Mouse (Mus musculus) intestine, embryonic 16.5 days (tissue): ENCODE results near the gene Asb6. TPM values are rescaled to one million over a fixed set of nuclear protein-coding genes. Genes with fewer than 3 reads are reported as not detected.

Experiments used
- ATAC-seq: fragments of 200-750 bp; cut with Nextera tagmentation; 2 replicates; pipeline ENCODE4 v1.8.0; 2017; ENCODE audit warnings: moderate TSS enrichment, moderate library complexity
- H3K27ac ChIP-seq: fragments of 300-500 bp; sonication (generic); 2 replicates; pipeline ENCODE4 v1.5.1; 2014; ENCODE audit warnings: mild to moderate bottlenecking, low read length
- H3K27me3 ChIP-seq: fragments of 300-500 bp; sonication (generic); replicated peaks from 2 replicates; pipeline ENCODE4 v1.6.1; 2014; ENCODE audit warnings: low read length, control low read depth, mixed read lengths; ENCODE audit not compliant: control insufficient read depth, insufficient read depth
- H3K36me3 ChIP-seq: fragments of 300-500 bp; sonication (generic); 2 replicates; pipeline ENCODE4 v1.6.1; 2014; ENCODE audit warnings: low read length, control low read depth; ENCODE audit not compliant: control insufficient read depth, insufficient read depth
- H3K4me1 ChIP-seq: fragments of 300-500 bp; sonication (generic); 2 replicates; pipeline ENCODE4 v1.6.1; 2014; ENCODE audit warnings: low read length, control low read depth, mixed read lengths; ENCODE audit not compliant: control insufficient read depth, insufficient read depth
- H3K4me2 ChIP-seq: fragments of 300-500 bp; sonication (generic); 2 replicates; pipeline ENCODE4 v1.6.1; 2014; ENCODE audit warnings: low read depth, low read length, control low read depth
- H3K4me3 ChIP-seq: fragments of 300-500 bp; sonication (generic); 2 replicates; pipeline ENCODE4 v1.5.1; 2014; ENCODE audit warnings: mild to moderate bottlenecking, low read length
- H3K9ac ChIP-seq: fragments of 300-500 bp; sonication (generic); 2 replicates; pipeline ENCODE4 v1.6.1; 2014; ENCODE audit warnings: low read depth, low read length
- H3K9me3 ChIP-seq: fragments of 300-500 bp; sonication (generic); 2 replicates; pipeline ENCODE4 v1.6.1; 2016; ENCODE audit warnings: low read length, control low read depth; ENCODE audit not compliant: control insufficient read depth
- WGBS: fragments of 180-500 bp; shearing (Covaris S2); extraction: QIAGEN DNeasy Blood & Tissue Kit; methylation state at CpG from one replicate; pipeline ENCODE4 v1.1.7; 2014; 5-methylcytosine and 5-hydroxymethylcytosine counted together
- polyA plus RNA-seq: library from polyadenylated mRNA; unstranded; fragments of >200 nt; fragmentation: Nextera tagmentation; extraction: Ambion mirVana; gene quantifications from 2 replicates; pipeline ENCODE4 v1.2.1, GENCODE M21; 2015

Asb6 gene
- polyA plus RNA-seq, 1 experiment from 2014 or later: 24.5 TPM

DNA sequence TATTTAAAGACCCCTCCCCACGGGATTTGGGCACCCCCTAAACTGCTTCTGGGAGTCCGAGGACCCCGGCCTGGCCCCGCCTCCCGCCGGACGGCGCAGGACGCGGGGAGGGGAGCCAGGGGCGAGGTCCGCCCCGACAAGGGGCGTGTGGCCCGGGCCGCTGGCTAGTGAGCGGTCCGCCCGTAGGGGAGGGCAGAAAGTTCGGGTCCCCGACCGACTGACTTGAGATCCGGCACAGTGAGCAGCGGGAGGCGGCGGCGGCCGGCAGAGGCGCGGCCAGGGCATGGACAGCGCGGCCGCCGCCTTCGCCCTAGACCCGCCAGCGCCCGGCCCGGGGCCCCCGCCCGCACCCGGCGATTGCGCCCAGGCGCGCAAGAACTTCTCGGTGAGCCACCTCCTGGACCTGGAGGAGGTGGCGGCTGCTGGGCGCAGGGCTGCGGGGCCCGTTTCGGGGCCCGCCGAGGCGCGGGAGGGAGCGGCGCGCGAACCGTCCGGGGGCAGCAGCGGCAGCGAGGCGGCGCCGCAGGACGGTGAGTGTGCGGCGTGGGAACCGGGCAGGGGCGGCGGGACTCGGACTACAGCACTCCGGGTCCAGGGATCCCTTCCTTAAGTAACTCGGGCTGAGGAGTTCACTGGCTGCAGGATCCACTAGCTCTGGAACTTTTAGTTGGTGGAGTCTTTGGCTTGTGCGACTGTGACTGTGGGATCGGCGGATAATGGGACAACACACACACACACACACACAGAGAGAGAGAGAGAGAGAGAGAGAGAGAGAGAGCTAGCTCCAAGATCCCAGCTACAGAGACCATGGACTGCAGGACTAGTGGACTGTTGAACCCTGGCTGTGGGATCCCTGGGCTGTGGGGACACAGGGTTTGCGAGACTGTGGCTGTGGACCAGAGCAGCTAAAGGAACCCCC is 15.3 kb upstream of the Asb6 start:
- ATAC-seq: peak; percentile 64

DNA sequence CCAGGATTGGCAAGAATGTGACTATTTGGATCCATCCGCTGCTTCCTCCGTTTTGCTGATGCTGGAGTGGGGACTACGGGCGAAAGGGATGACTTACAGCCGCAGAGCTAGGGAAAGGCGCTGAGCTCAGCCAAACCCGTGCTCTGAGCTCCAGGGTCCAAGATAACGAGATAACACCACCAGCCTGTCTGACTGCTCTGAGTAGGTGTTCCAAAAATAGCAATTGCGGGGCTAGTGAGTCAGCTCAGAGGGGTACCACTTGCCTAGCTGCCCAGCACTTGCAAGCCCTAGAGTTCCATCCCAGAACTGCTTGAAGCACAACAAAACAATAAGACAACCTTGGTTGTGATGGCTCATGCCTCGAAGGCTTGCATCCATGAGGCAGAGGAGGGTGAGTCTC is 12.5 kb upstream of the Asb6 start:
- Histone ChIP-seq H3K27me3 (peaks cover 32% of the 10 kb centered on the region), H3K4me3 (no peak overlapping the region), H3K9me3 (no peaks in the 10 kb centered on the region), H3K4me1 (peaks cover 6% of the 10 kb centered on the region; the same call in 1 of the 2 replicates), H3K36me3 (no peaks in the 10 kb centered on the region), H3K4me2 (no peak overlapping the region), H3K9ac (no peak overlapping the region), H3K27ac (no peak overlapping the region)
- WGBS: 38% methylated on average over 10 of the region's 10 CpGs
- ATAC-seq: no peak

More for the DNA sequence above, 15.3 kb upstream of the Asb6 start:
- Histone ChIP-seq H3K9ac (peak overlapping the region; percentile 73), H3K4me1 (peaks cover 6% of the 10 kb centered on the region; the same call in 1 of the 2 replicates), H3K27ac (no peak overlapping the region), H3K9me3 (no peaks in the 10 kb centered on the region), H3K36me3 (no peaks in the 10 kb centered on the region), H3K27me3 (peaks cover 32% of the 10 kb centered on the region), H3K4me2 (peak overlapping the region; percentile 93), H3K4me3 (peak overlapping the region; percentile 61)
- WGBS: under 1% methylated on average over 75 of the region's 80 CpGs

DNA sequence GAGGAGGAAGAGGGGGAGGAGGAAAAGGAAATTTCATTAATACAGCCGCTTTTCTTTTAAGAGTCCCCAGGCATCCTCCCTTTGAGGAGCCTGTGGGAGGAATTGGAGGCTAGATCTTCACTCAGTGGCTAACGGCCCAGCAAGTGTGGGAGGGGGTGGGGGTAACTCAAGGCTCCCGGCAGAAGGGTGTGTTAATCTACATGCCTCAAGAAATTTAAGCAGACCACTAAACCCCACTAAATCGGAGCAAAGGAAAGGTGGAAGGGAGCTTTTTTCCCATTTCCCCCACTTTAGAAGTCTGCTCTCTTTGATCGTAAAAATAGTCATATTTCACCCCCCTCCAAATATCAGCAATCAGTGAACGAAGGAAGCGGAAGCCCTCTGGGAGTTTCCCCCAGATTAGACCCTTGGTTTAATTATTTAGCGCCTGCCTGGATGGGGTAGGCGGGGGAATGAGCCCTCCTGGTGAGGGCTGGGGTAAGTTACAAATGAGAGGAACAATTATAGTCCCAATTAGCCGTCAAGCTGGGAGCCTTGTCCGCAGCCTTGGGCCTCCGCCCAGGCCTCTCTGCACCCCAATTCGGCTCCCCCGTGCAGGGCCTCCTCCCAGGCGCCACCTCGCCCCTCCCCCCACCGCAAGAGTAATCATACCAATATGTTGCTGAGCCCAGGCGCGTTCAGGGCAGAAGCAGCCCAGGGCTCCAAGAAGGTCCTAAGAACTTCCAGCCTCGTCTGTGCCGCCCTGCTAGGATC is 6.3 kb upstream of the Asb6 start:
- 18% methylated on average over 21 of the region's 21 CpGs for WGBS
- Histone ChIP-seq H3K36me3 (no peaks in the 10 kb centered on the region), H3K4me2 (no peak overlapping the region), H3K27me3 (no peaks in the 10 kb centered on the region), H3K27ac (no peak overlapping the region), H3K4me3 (no peak overlapping the region), H3K4me1 (peaks cover 6% of the 10 kb centered on the region), H3K9me3 (no peaks in the 10 kb centered on the region), H3K9ac (0 out of 2 replicates have a peak overlapping the region, but pooled peaks have one; percentile 17)
- ATAC-seq: no peak

DNA sequence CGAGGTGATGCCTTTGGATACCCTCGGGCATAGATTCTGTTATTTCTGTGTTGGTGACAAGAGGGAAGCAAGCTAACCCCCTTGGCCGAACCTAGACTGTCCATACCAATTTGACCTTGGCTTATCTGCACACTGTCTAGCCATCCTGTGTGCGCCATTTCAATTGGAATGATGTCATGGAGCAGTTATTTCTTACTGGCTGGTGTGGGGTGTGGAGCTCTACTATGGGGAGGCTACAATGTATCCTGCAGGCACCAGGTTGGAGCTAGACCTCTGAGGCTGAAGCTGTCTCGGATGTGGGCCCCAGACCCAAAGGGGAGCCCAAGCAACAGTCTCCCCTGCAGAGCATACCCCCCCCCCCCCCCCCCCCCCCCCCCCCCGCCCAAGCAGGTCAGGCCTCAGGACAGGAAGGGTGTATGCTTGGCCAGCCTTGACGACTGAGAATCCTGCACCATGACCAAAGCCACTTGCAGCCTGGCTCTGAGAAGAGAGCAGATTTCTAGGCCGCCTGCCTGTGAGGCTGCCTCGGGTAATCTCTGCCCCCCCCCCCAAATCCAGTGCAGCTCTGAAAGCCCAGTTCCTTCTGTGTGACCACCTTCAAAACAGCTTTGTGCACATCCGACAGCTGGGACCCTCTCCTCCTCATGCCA is 4.4 kb upstream of the Asb6 start, which contains the start of gene Prrx2:
Gene Prrx2, plus strand, starts transcription at position 600 of the 650 bp plus-strand sequence.
- no peak within 1 kb of the TSS for H3K4me3 ChIP-seq
- ATAC-seq: no peak
- H3K4me2 ChIP-seq: no peak within 1 kb of the TSS
- 63% methylated on average over 9 of the region's 10 CpGs for WGBS
- H3K27me3 ChIP-seq: no peaks in the 10 kb centered on the region
- no peaks in the 10 kb centered on the region for H3K36me3 ChIP-seq
- no peak within 1 kb of the TSS for H3K27ac ChIP-seq
- peaks cover 6% of the 10 kb centered on the region for H3K4me1 ChIP-seq
- no peaks in the 10 kb centered on the region for H3K9me3 ChIP-seq
- H3K9ac ChIP-seq: 0 out of 2 replicates have a peak within 1 kb of the TSS, but pooled peaks have one; percentile 13

DNA sequence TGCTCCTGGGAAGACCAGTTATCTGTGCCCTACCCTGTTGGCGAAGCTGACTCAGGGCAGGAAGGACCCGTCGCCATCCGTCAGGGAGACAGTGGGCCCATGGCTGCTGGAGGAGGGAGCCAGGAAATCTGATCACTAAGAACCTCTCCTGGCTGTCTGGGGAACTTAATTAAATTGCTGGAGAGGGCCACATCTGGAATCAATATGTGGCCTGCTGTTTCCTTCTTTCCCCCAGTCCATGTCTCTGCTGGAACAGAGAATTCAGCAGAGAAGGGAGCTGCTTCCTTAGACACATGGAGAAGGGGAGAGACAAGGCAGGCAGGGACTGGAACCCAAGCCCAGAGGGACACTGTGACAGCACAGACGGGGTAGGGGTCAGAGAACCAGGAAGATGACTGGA is 3.5 kb upstream of the Asb6 start:
- 50% methylated on average over 5 of the region's 5 CpGs for WGBS

DNA sequence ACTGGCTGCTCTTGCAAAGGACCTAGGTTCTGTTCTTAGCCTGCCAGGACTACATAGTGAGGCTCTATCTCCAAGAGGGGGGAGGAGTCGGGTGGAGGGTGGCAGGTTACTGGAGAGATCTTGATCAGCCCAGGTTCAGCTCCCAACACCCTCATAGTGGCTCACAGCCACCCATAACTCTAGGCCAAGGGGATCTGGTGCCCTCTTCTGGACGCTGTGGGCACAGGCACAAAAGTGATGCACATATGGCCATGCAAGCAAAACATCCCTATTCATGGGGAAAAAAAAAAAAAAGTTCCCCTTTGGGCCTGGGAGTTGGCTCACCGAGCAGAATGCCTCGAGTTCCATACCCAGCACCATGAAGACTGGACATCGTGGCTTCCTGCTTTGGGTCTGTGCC is 818 bp downstream of the Asb6 start:
- H3K4me2 ChIP-seq: no peak overlapping the region
- no peak overlapping the region for H3K4me3 ChIP-seq
- no peaks in the 10 kb centered on the region for H3K27me3 ChIP-seq
- no peak for ATAC-seq
- H3K9ac ChIP-seq: no peak overlapping the region
- no peaks in the 10 kb centered on the region for H3K9me3 ChIP-seq
- peaks cover 10% of the 10 kb centered on the region for H3K4me1 ChIP-seq
- H3K27ac ChIP-seq: no peak overlapping the region
- H3K36me3 ChIP-seq: peaks cover 4% of the 10 kb centered on the region
- WGBS: 43% methylated on average over 5 of the region's 5 CpGs

More for the DNA sequence above, 3.5 kb upstream of the Asb6 start:
- no peaks in the 10 kb centered on the region for H3K36me3 ChIP-seq
- no peaks in the 10 kb centered on the region for H3K27me3 ChIP-seq
- no peak overlapping the region for H3K4me2 ChIP-seq
- H3K9me3 ChIP-seq: no peaks in the 10 kb centered on the region
- no peak overlapping the region for H3K27ac ChIP-seq
- H3K4me1 ChIP-seq: peaks cover 6% of the 10 kb centered on the region
- no peak for ATAC-seq
- no peak overlapping the region for H3K4me3 ChIP-seq
- 0 out of 2 replicates have a peak overlapping the region, but pooled peaks have one; percentile 13 for H3K9ac ChIP-seq

DNA sequence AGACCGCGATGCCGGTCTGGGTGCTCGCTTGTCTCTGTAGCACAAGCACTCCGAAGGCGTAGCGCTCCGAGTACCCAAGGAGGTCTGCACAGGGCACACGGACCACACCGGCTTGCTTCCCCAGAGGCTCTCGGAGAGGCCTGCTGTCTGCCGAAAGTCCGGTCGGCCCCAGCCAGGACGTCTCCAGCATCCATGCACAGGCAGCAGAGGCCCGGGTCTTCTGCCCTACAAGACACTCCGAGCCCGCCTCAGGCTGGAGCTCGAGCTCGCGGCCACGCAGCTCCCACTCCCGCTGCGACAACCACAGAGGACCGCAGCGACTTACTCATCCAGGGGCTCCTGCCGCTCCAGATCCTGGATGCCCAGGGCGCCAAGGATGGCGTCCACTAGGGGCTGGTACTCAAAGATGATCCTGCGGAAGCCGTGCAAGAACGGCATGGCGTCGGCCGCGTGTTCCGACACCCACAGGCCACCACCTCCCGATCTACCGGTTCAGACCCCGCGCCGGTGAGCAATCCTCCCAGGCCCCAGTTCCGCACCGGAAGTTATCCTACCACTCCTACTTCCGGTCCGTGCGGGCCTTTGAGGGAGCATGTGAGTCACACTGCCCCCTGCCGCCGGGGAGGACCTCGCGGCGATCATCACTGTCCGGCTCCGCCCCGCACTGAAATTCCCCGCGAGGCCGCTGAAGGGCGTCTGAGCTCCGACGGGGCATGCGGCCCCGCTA is 2.2 kb downstream of the Asb6 start:
- peak overlapping the region; percentile 93 for H3K9ac ChIP-seq
- peak; percentile 88 for ATAC-seq
- H3K4me3 ChIP-seq: peak overlapping the region; percentile 99
- H3K4me2 ChIP-seq: peak overlapping the region; percentile 88
- no peaks in the 10 kb centered on the region for H3K9me3 ChIP-seq
- H3K36me3 ChIP-seq: peaks cover 14% of the 10 kb centered on the region
- peaks cover 20% of the 10 kb centered on the region for H3K4me1 ChIP-seq
- peak overlapping the region; percentile 41 for H3K27ac ChIP-seq
- WGBS: under 1% methylated on average over 63 of the region's 63 CpGs
- no peaks in the 10 kb centered on the region for H3K27me3 ChIP-seq

DNA sequence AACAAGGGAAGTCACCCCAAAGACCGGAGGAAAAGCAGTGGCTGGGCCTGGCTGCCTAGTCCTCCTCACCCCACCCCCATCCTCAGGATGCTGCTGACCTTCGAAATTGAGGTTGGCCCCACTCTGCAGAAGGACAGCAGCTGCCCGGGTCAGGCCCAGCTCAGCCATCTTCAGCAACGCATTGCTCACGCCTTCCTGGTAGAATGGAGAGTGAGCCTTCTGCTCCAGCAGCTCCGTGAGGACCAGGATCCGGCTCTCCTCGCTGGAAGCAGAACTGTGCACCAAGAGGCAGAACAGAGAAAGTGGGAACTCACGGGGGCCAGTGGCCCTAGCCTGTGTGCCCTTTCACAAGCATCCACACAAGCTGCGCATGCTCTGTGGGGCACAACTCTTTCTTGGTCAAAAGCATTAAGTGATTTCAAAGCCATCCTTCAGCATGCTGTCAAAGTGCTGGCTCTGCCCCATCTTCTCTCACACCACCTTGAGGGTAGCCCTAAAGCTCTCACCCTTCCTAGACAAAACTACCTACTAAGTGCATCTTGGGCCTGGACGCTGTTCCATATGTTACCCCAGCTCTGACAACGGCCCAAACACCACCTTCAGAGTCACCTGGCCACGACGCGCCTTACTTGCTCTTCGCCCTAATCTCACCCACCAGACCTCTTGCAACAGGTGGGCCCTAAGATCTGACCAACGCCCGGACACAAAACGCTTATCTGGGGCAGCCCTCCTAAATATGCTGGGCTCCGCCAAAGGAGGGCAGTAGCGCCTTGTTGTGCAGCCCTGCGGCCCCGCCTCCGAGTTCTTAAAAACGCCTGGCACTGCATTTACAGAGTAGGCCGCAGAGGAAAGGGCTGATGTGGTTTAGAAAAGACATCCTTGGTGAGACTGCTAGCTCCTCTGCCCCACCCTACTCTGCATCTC is 3.0 kb downstream of the Asb6 start:
- Histone ChIP-seq H3K4me1 (peaks cover 24% of the 10 kb centered on the region), H3K27me3 (no peaks in the 10 kb centered on the region), H3K27ac (peak overlapping the region; percentile 41; the same call in 1 of the 2 replicates), H3K4me3 (peak overlapping the region; percentile 99), H3K9ac (peak overlapping the region; percentile 93), H3K36me3 (peaks cover 16% of the 10 kb centered on the region), H3K4me2 (peak overlapping the region; percentile 88), H3K9me3 (no peaks in the 10 kb centered on the region)
- WGBS: 32% methylated on average over 26 of the region's 26 CpGs
- ATAC-seq: peak; percentile 5; the same call in 1 of the 2 replicates
